Mouse (Mus musculus) pancreas, adult 10 weeks (tissue): ENCODE measurements around the gene Spindoc. TPM values are rescaled to one million over a fixed set of nuclear protein-coding genes. Genes with fewer than 3 reads are reported as not detected.

Source experiments
- polyA plus RNA-seq: library from polyadenylated mRNA; stranded (reverse); fragments of 350-450 nt; fragmentation: Illumina TruSeq; extraction: RNeasy Lipid Tissue Mini Kit (QIAGEN cat#74804); gene quantifications from one replicate; pipeline ENCODE4 v1.2.3, GENCODE M21; 2015; ENCODE audit warnings: low read depth, low replicate concordance; ENCODE audit not compliant: insufficient read depth

Gene Spindoc
- polyA plus RNA-seq = 8.0 TPM

GRCm38 (mm10) chr19:7382903-7383865, at the start of gene Spindoc:
Spindoc (minus strand) TSS chr19:7382994.

GRCm38 (mm10) chr19:7416834-7417735, 34.3 kb upstream of the Spindoc start, which contains the start of gene 2700081O15Rik:
2700081O15Rik (plus strand) TSS chr19:7417625.

DNA sequence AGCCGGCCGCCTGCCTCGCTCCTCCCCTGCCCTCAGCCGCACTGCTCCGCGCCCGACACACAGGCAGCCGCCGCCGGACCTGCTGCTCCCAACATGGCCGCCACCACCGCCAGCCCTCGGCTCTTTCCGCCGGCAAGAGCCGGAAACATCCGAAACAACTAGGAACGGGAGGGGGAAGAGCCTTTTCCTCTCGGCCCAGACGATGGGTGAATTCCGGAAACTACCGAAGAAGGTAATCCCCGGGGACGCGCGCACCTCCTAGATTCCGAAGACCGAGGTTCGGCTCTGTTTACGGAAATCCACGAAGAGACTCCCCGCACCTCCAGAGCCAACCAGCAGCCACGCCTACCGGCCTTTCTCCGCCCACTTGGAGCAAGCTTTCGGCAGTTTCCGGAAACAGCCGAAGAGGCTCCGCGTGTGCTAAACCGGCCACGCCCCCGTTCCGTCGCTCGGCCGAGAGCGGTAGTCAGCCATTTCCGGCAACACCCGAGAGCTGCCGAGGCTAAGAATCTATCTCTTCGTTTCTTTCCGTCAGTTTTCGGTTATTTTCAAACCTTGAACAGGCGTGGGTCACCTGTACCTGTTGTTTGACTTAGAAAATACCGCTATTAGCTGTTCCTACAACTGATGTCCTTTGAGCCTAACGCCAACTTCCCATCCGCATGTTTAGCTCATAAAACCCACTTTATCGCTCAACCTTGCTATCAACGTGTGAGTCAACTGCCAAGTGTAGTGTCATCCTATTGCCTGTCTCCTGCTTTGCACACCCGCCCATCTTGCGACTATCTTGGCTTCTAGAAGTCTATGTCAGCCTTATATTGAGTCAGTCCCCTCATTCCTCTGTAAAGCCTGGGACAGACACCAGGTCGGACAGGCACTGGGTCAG, 41.0 kb downstream of the Spindoc start, which contains the start of gene Mark2:
Gene Mark2 (minus strand): TSS at position 349 of the 886 bp plus-strand sequence.

Other genes with a start within 250 kb of the Spindoc start
- gene Otub1, start 176.7 kb downstream of the Spindoc start, polyA plus RNA-seq = 15.2 TPM
- gene Cox8a, start 165.4 kb downstream of the Spindoc start, polyA plus RNA-seq = 113 TPM
- 4.7 TPM for gene Naa40, start 141.8 kb downstream of the Spindoc start, polyA plus RNA-seq
- gene Rcor2, start 115.7 kb downstream of the Spindoc start, polyA plus RNA-seq = not detected
- 17.4 TPM for gene Mark2, start 41.1 kb downstream of the Spindoc start, polyA plus RNA-seq
- 8.0 TPM for gene 2700081O15Rik, start 34.6 kb upstream of the Spindoc start, polyA plus RNA-seq
- 33.1 TPM for gene Rtn3, start 100.3 kb upstream of the Spindoc start, polyA plus RNA-seq
- 10.4 TPM for gene Atl3, start 111.0 kb upstream of the Spindoc start, polyA plus RNA-seq
- 7.2 TPM for gene Pla2g16, start 174.5 kb upstream of the Spindoc start, polyA plus RNA-seq
- gene Lgals12, start 224.2 kb upstream of the Spindoc start, polyA plus RNA-seq = 6.9 TPM
- not detected for gene Hrasls5, start 229.5 kb upstream of the Spindoc start, polyA plus RNA-seq